Mouse (Mus musculus): Measurements from ENCODE around the gene Supv3l1. TPM values are rescaled to one million over a fixed set of nuclear protein-coding genes. Genes with fewer than 3 reads are reported as not detected.

Supv3l1 gene
- polyA plus RNA-seq, 1 experiment from 2014 or later: 22.6 TPM

- H3K27me3 ChIP-seq (replicated peaks; ENCODE audit: control insufficient read depth, insufficient read depth, low read length): no peaks in the 10 kb centered on the region
- no peak overlapping the region for H3K4me2 ChIP-seq (ENCODE audit: low read length)
- ATAC-seq (no peak), DNase-seq (ENCODE audit: low spot score) (no peak)
- no peak overlapping the region for H3K9ac ChIP-seq (ENCODE audit: low read length)
- H3K27ac ChIP-seq (ENCODE audit: low read depth, low read length): no peak overlapping the region
- H3K9me3 ChIP-seq (replicated peaks; ENCODE audit: control insufficient read depth, low read length): no peaks in the 10 kb centered on the region
- no peaks in the 10 kb centered on the region for H3K4me1 ChIP-seq (ENCODE audit: control insufficient read depth, insufficient read depth, low read length)
- WGBS: 76% methylated on average over 6 of the region's 6 CpGs
- no peak overlapping the region for H3K4me3 ChIP-seq (ENCODE audit: low read depth, low read length)
- no peaks in the 10 kb centered on the region for H3K36me3 ChIP-seq (ENCODE audit: control insufficient read depth, insufficient read depth, low read length)
Measured at GRCm38 (mm10) chr10:62420399-62420798, 29.1 kb downstream of the Supv3l1 start.

GRCm38 (mm10) chr10:62419422-62419821 lies 30.1 kb downstream of the Supv3l1 start:
- WGBS: 85% methylated on average over 5 of the region's 5 CpGs
- H3K9ac ChIP-seq (ENCODE audit: low read length): no peak overlapping the region
- ATAC-seq: no peak

GRCm38 (mm10) chr10:62418831-62419356 lies 30.6 kb downstream of the Supv3l1 start:
- no peak for DNase-seq (ENCODE audit: low spot score)

More at GRCm38 (mm10) chr10:62419422-62419821, 30.1 kb downstream of the Supv3l1 start:
- Histone ChIP-seq H3K9me3 (replicated peaks; ENCODE audit: control insufficient read depth, low read length) (no peaks in the 10 kb centered on the region), H3K27me3 (replicated peaks; ENCODE audit: control insufficient read depth, insufficient read depth, low read length) (no peaks in the 10 kb centered on the region), H3K36me3 (ENCODE audit: control insufficient read depth, insufficient read depth, low read length) (no peaks in the 10 kb centered on the region), H3K4me3 (ENCODE audit: low read depth, low read length) (no peak overlapping the region), H3K4me1 (ENCODE audit: control insufficient read depth, insufficient read depth, low read length) (no peaks in the 10 kb centered on the region), H3K27ac (ENCODE audit: low read depth, low read length) (no peak overlapping the region), H3K4me2 (ENCODE audit: low read length) (no peak overlapping the region)
- no peak for DNase-seq (ENCODE audit: low spot score)

GRCm38 (mm10) chr10:62413606-62413982 lies 35.9 kb downstream of the Supv3l1 start:
- DNase-seq (ENCODE audit: low spot score) (no peak), ATAC-seq (no peak)
- Histone ChIP-seq H3K4me2 (ENCODE audit: low read length) (no peak overlapping the region), H3K27me3 (replicated peaks; ENCODE audit: control insufficient read depth, insufficient read depth, low read length) (no peaks in the 10 kb centered on the region), H3K4me1 (ENCODE audit: control insufficient read depth, insufficient read depth, low read length) (no peaks in the 10 kb centered on the region), H3K27ac (ENCODE audit: low read depth, low read length) (no peak overlapping the region), H3K9ac (ENCODE audit: low read length) (no peak overlapping the region), H3K4me3 (ENCODE audit: low read depth, low read length) (no peak overlapping the region), H3K9me3 (replicated peaks; ENCODE audit: control insufficient read depth, low read length) (no peaks in the 10 kb centered on the region), H3K36me3 (ENCODE audit: control insufficient read depth, insufficient read depth, low read length) (no peaks in the 10 kb centered on the region)
- 52% methylated on average over 4 of the region's 4 CpGs for WGBS

More at GRCm38 (mm10) chr10:62418831-62419356, 30.6 kb downstream of the Supv3l1 start:
- no peak overlapping the region for H3K4me3 ChIP-seq (ENCODE audit: low read depth, low read length)
- no peaks in the 10 kb centered on the region for H3K27me3 ChIP-seq (replicated peaks; ENCODE audit: control insufficient read depth, insufficient read depth, low read length)
- H3K4me2 ChIP-seq (ENCODE audit: low read length): no peak overlapping the region
- H3K9ac ChIP-seq (ENCODE audit: low read length): no peak overlapping the region
- no peaks in the 10 kb centered on the region for H3K36me3 ChIP-seq (ENCODE audit: control insufficient read depth, insufficient read depth, low read length)
- H3K9me3 ChIP-seq (replicated peaks; ENCODE audit: control insufficient read depth, low read length): no peaks in the 10 kb centered on the region
- no peak overlapping the region for H3K27ac ChIP-seq (ENCODE audit: low read depth, low read length)
- H3K4me1 ChIP-seq (ENCODE audit: control insufficient read depth, insufficient read depth, low read length): no peaks in the 10 kb centered on the region
- 52% methylated on average over 7 of the region's 7 CpGs for WGBS
- ATAC-seq: no peak

- WGBS: 43% methylated on average over 8 of the region's 8 CpGs
- H3K9me3 ChIP-seq (replicated peaks; ENCODE audit: control insufficient read depth, low read length): no peaks in the 10 kb centered on the region
- no peak overlapping the region for H3K4me3 ChIP-seq (ENCODE audit: low read depth, low read length)
- no peaks in the 10 kb centered on the region for H3K36me3 ChIP-seq (ENCODE audit: control insufficient read depth, insufficient read depth, low read length)
- H3K27me3 ChIP-seq (replicated peaks; ENCODE audit: control insufficient read depth, insufficient read depth, low read length): no peaks in the 10 kb centered on the region
- no peak overlapping the region for H3K9ac ChIP-seq (ENCODE audit: low read length)
- no peak for ATAC-seq
- no peak overlapping the region for H3K27ac ChIP-seq (ENCODE audit: low read depth, low read length)
- H3K4me2 ChIP-seq (ENCODE audit: low read length): no peak overlapping the region
- no peak for DNase-seq (ENCODE audit: low spot score)
- no peaks in the 10 kb centered on the region for H3K4me1 ChIP-seq (ENCODE audit: control insufficient read depth, insufficient read depth, low read length)
Measured at GRCm38 (mm10) chr10:62412906-62413605, 36.5 kb downstream of the Supv3l1 start.

- no peaks in the 10 kb centered on the region for H3K27me3 ChIP-seq (replicated peaks; ENCODE audit: control insufficient read depth, insufficient read depth, low read length)
- WGBS: 64% methylated on average over 19 of the region's 19 CpGs
- H3K36me3 ChIP-seq (ENCODE audit: control insufficient read depth, insufficient read depth, low read length): no peaks in the 10 kb centered on the region
- ATAC-seq (no peak), DNase-seq (ENCODE audit: low spot score) (no peak)
- no peaks in the 10 kb centered on the region for H3K4me1 ChIP-seq (ENCODE audit: control insufficient read depth, insufficient read depth, low read length)
- no peaks in the 10 kb centered on the region for H3K9me3 ChIP-seq (replicated peaks; ENCODE audit: control insufficient read depth, low read length)
- H3K4me2 ChIP-seq (ENCODE audit: low read length): no peak overlapping the region
- H3K27ac ChIP-seq (ENCODE audit: low read depth, low read length): no peak overlapping the region
- H3K4me3 ChIP-seq (ENCODE audit: low read depth, low read length): no peak overlapping the region
- H3K9ac ChIP-seq (ENCODE audit: low read length): no peak overlapping the region
Measured at GRCm38 (mm10) chr10:62411431-62412410, 37.8 kb downstream of the Supv3l1 start.

- no peak overlapping the region for H3K9ac ChIP-seq (ENCODE audit: low read length)
- no peaks in the 10 kb centered on the region for H3K4me1 ChIP-seq (ENCODE audit: control insufficient read depth, insufficient read depth, low read length)
- no peaks in the 10 kb centered on the region for H3K27me3 ChIP-seq (replicated peaks; ENCODE audit: control insufficient read depth, insufficient read depth, low read length)
- H3K36me3 ChIP-seq (ENCODE audit: control insufficient read depth, insufficient read depth, low read length): no peaks in the 10 kb centered on the region
- H3K27ac ChIP-seq (ENCODE audit: low read depth, low read length): no peak overlapping the region
- peak; percentile 66; the same call in 1 of the 2 replicates for ATAC-seq
- H3K4me3 ChIP-seq (ENCODE audit: low read depth, low read length): no peak overlapping the region
- no peaks in the 10 kb centered on the region for H3K9me3 ChIP-seq (replicated peaks; ENCODE audit: control insufficient read depth, low read length)
- 9% methylated on average over 5 of the region's 5 CpGs for WGBS
- DNase-seq (ENCODE audit: low spot score): peak; percentile 69
- H3K4me2 ChIP-seq (ENCODE audit: low read length): no peak overlapping the region
Measured at GRCm38 (mm10) chr10:62410943-62411342, 38.6 kb downstream of the Supv3l1 start.

GRCm38 (mm10) chr10:62404901-62405300 lies 44.6 kb downstream of the Supv3l1 start:
- Histone ChIP-seq H3K36me3 (ENCODE audit: control insufficient read depth, insufficient read depth, low read length) (no peaks in the 10 kb centered on the region), H3K9me3 (replicated peaks; ENCODE audit: control insufficient read depth, low read length) (no peaks in the 10 kb centered on the region), H3K4me3 (ENCODE audit: low read depth, low read length) (no peak overlapping the region), H3K27ac (ENCODE audit: low read depth, low read length) (no peak overlapping the region), H3K4me1 (ENCODE audit: control insufficient read depth, insufficient read depth, low read length) (no peaks in the 10 kb centered on the region), H3K9ac (ENCODE audit: low read length) (no peak overlapping the region), H3K27me3 (replicated peaks; ENCODE audit: control insufficient read depth, insufficient read depth, low read length) (no peaks in the 10 kb centered on the region), H3K4me2 (ENCODE audit: low read length) (0 out of 2 replicates have a peak overlapping the region, but pooled peaks have one; percentile 0)
- ATAC-seq (no peak), DNase-seq (ENCODE audit: low spot score) (peak; percentile 28)
- 48% methylated on average over 14 of the region's 14 CpGs for WGBS

Measured in forebrain, embryonic 14.5 days (tissue).